12 mouse cellular contexts compared by ENCODE assay signal in the genomic region with DNA sequence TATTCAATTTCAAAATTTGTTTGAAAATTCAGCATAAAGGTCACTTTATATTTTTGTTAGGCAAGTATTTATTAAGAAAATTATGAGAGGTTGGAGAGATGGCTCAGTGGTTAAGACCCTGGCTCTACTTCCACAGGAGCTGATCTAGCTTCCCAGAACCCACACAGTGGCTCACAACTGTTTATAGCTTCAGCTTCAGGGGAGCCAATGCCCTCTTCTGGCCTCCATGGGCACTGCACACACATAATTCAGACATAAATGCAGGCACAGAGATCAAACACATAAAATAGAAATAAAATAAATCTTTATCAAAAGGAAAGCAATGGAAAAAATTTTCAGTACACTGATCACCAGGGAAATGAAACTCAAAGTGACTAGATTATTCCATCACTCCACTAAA. TPM values are rescaled to one million over a fixed set of nuclear protein-coding genes. Genes with fewer than 3 reads are reported as not detected.
DNase-seq lines count a peak whose midpoint lies in the region; ATAC-seq and TF ChIP-seq lines count a peak whose summit lies in the region.
"Had no signal": no experiment of that assay in that cellular context is flagged by ENCODE, and none has a peak within 500 bp of the region (broad histone marks: within the 10 kb centered on the region; RNA-seq: fewer than 3 reads in every experiment).

No protein-coding gene starts in this region.

- H3K9me3 ChIP-seq in E14TG2a.4 (ENCODE audit: low read length): no peaks in the 10 kb centered on the region

- in situ Hi-C loops in Patski (cut with MboI; ENCODE audit: low pct_unique_long_range_greater_than_20kb): loop anchor here (10.0 to 25.0 kb wide), 2 partner anchors 248 to 500 kb away; no protein-coding TSS in a partner anchor

- no peaks in the 10 kb centered on the region for H3K36me3 ChIP-seq in E14TG2a.4 (ENCODE audit: insufficient read depth, low read length)
- H3K36me3 ChIP-seq in splenic B cell, adult 2 months (ENCODE audit: control insufficient read depth, insufficient read depth, low read length, poor library complexity, severe bottlenecking): no peaks in the 10 kb centered on the region

- CTCF ChIA-PET in Patski (lab: Charles Lee): no interaction called here

- H3K4me1 ChIP-seq in E14TG2a.4 (replicated peaks; ENCODE audit: low read depth, low read length): no peaks in the 10 kb centered on the region

- no peak for ATAC-seq in Patski
- no peak for ATAC-seq in frontal cortex, adult (ENCODE audit: low TSS enrichment)

- H3K4me3 ChIP-seq in layer of hippocampus, adult 2 months: no peak overlapping the region
- no peak overlapping the region for H3K4me3 ChIP-seq in E14TG2a.4 (replicated peaks; ENCODE audit: low read length)
- H3K4me3 ChIP-seq: myocyte had no signal

- no peak for DNase-seq in layer of hippocampus, adult 2 months (ENCODE audit: low spot score in 2 of 2)
- DNase-seq in layer of hippocampus, postnatal 36 days: no peak
- no peak for DNase-seq in Patski (ENCODE audit: low read depth, low spot score)
- peak; percentile 4 for DNase-seq in splenic B cell, adult 2 months (ENCODE audit: low read depth, low spot score)
- no peak for DNase-seq in c-Kit-positive CD71-positive TER-119-positive erythroid progenitor cells, embryonic 14.5 days (ENCODE audit: low spot score)
- DNase-seq: heart, postnatal 4 days; right cerebral cortex, postnatal 25 days had no signal

- H3K27me3 ChIP-seq in E14TG2a.4 (ENCODE audit: insufficient read depth, low read length) (no peaks in the 10 kb centered on the region), Patski (peaks cover 41% of the 10 kb centered on the region)
- no peaks in the 10 kb centered on the region for H3K27me3 ChIP-seq in splenic B cell, adult 2 months (ENCODE audit: control insufficient read depth, insufficient read depth, low read length, poor library complexity, severe bottlenecking)

- peak; percentile 49 for TF ChIP-seq CTCF in layer of hippocampus, adult 2 months (conservative IDR thresholded peaks at IDR 0.05)
- TF ChIP-seq CTCF in E14TG2a.4 (conservative IDR thresholded peaks at IDR 0.05; ENCODE audit: low read length): peak; percentile 50
- peak; percentile 67 for TF ChIP-seq CTCF in Patski (IDR thresholded peaks at IDR 0.05)

- H3K27ac ChIP-seq in layer of hippocampus, adult 2 months: no peak overlapping the region

- POLR2A ChIA-PET in Patski (lab: Charles Lee): no interaction called here

RNA-seq across cellular contexts. Expression of a gene that starts 10.3 kb away (rescaled TPM):
- total RNA-seq in layer of hippocampus, adult 2 months (2021): not detected
- not detected for total RNA-seq in layer of hippocampus, postnatal 36 days (2021)
- polyA plus RNA-seq in Patski (2021): not detected
- total RNA-seq: adrenal gland, adult 18-20 months had no signal
- polyA plus RNA-seq: liver, embryonic 16.5 days; myocyte had no signal

RNA-seq across cellular contexts. Expression of a gene that starts 23.1 kb away (rescaled TPM):
- total RNA-seq in layer of hippocampus, adult 2 months (2021): 1 to 10 TPM in 1 of 2 experiments, under 1 TPM in 1; 0.26 to 1.0 TPM
- total RNA-seq in layer of hippocampus, postnatal 36 days (2021): under 1 TPM; 0.42 to 0.48 TPM
- polyA plus RNA-seq in Patski (2021): not detected
- total RNA-seq: adrenal gland, adult 18-20 months; heart, postnatal 4 days had no signal
- polyA plus RNA-seq: liver, embryonic 16.5 days; myocyte had no signal
